Mouse (Mus musculus): Measurements from ENCODE around the gene Fibcd1. TPM values are rescaled to one million over a fixed set of nuclear protein-coding genes. Genes with fewer than 3 reads are reported as not detected.

Gene Fibcd1
- polyA plus RNA-seq, 1 experiment from 2014 or later, result 0.06 TPM

DNA sequence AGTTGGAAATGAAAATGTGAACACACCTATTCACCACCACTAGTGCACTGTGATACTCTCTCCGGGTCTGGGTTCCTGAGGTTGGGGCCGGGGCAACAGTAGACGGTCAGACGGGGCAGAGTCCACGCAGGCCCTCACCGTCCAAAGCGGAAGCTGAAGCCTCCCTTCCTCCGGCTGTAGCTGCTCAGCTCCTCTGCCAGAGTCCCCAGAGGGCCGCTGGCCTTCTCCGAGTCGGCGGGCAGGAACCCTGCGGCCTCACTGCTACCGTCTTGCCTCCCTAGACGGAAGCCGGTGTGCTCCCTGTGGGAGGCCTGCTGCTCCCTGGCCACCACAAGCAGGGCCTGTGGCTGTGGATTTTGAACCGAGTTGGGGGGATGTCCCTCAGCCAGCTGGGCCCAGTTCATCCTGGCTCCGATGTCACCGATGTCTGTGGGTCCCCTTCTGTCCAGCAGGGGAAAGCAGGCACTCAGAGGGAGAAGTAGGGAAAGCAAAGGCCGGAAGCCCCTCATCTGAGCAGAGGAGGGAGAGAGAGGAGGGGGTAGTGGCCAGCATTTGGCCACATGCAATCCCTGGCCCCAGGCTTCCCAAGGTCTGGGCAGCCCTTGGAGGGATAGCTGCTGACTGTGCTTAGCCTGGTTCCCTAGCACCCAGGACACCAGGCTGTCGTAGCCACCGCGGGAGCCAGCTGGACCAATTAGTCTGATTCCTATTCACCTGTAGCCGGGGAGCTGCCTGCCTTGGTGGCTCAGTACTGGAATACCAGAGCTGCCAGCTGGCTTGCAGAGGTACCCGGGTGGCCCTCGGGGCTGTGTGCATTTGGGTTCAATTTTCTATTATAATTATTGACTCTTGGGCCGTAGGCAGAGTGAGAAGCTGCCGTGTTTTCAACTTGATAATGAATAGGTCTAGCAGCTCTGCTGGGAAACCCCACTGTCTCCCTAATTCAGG, 37.1 kb downstream of the Fibcd1 start:
- H3K36me3 ChIP-seq (ENCODE audit: control insufficient read depth, insufficient read depth, low read length), result peaks cover 8% of the 10 kb centered on the region
- no peak overlapping the region for H3K9ac ChIP-seq (ENCODE audit: low read length)
- H3K27me3 ChIP-seq (ENCODE audit: control insufficient read depth, insufficient read depth, low read depth, low read length), result no peaks in the 10 kb centered on the region
- H3K4me2 ChIP-seq (ENCODE audit: low read depth, low read length), result no peak overlapping the region
- 0 out of 2 replicates have a peak, but pooled peaks cover 8% of the 10 kb centered on the region for H3K4me1 ChIP-seq (replicated peaks; ENCODE audit: control insufficient read depth, insufficient read depth, low read length)
- 46% methylated on average over 28 of the region's 28 CpGs for WGBS
- no peak overlapping the region for H3K27ac ChIP-seq (ENCODE audit: low read length)
- no peak for ATAC-seq (ENCODE audit: low read depth)
- H3K9me3 ChIP-seq (ENCODE audit: control insufficient read depth, low read length), result no peaks in the 10 kb centered on the region
- H3K4me3 ChIP-seq (ENCODE audit: low read length), result no peak overlapping the region

DNA sequence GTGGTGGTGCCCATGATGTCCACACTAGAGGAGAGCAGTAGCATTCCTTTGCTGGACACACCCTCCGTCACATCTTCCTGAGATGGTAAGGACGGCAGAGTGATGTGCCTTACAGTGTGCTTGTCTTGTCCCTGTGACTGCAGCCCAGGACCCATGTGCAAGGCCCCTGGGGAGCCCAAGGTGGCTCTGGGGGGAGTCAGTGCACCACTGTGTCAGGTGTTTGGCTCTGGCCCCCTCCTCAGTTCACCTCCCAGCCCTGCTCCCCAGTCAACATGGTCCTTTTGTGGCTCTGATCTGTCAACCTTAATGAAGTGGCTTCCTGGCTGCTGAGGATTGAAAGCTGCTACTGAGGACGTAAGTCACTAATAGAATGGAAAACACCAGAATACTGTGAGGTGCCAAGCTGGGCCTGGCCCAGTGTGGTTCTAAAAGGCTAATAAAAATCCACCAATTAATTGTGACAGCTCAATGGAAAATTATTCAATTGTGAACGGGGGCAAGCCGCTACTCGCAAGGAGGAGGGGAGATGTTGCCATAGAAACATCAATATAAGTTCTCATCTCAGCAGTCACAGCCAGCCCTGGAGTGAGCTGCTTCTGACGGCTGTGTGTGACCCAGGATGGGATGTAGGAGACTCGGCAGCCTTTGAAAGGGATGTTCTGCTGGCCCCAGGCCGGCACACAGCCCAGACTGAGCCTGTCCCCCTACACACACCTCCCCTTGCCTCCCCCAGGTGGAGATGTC, 39.0 kb downstream of the Fibcd1 start:
- Histone ChIP-seq H3K36me3 (ENCODE audit: control insufficient read depth, insufficient read depth, low read length) (peaks cover 25% of the 10 kb centered on the region), H3K9me3 (ENCODE audit: control insufficient read depth, low read length) (no peaks in the 10 kb centered on the region), H3K27me3 (ENCODE audit: control insufficient read depth, insufficient read depth, low read depth, low read length) (no peaks in the 10 kb centered on the region), H3K27ac (ENCODE audit: low read length) (no peak overlapping the region), H3K4me1 (replicated peaks; ENCODE audit: control insufficient read depth, insufficient read depth, low read length) (0 out of 2 replicates have a peak, but pooled peaks cover 13% of the 10 kb centered on the region), H3K4me3 (ENCODE audit: low read length) (no peak overlapping the region), H3K4me2 (ENCODE audit: low read depth, low read length) (no peak overlapping the region), H3K9ac (ENCODE audit: low read length) (no peak overlapping the region)
- no peak for ATAC-seq (ENCODE audit: low read depth)
- WGBS, result 47% methylated on average over 9 of the region's 9 CpGs

DNA sequence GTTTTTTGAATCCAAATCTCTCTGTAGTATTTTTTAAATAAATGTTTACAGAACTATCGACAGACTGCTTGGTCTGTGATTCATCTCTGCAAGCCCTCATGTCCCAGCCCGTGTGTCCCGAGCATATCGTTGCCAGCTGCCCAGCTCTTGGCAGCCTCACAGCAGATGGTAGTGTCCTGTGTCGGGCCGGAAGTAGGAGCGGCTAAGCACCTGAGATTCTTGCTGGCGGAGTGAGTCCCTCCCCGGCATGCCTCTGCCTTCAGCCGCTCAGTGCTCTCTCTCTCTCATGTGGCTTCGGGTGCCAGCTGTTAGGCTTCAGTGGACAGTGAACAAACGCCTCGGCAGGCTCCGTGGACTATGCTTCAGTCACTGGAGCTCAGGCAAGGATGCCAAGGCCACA, 42.3 kb downstream of the Fibcd1 start:
- H3K4me1 ChIP-seq (replicated peaks; ENCODE audit: control insufficient read depth, insufficient read depth, low read length), result 0 out of 2 replicates have a peak, but pooled peaks cover 6% of the 10 kb centered on the region
- ATAC-seq (ENCODE audit: low read depth), result peak; percentile 24; the same call in 1 of the 2 replicates
- 56% methylated on average over 14 of the region's 14 CpGs for WGBS

DNA sequence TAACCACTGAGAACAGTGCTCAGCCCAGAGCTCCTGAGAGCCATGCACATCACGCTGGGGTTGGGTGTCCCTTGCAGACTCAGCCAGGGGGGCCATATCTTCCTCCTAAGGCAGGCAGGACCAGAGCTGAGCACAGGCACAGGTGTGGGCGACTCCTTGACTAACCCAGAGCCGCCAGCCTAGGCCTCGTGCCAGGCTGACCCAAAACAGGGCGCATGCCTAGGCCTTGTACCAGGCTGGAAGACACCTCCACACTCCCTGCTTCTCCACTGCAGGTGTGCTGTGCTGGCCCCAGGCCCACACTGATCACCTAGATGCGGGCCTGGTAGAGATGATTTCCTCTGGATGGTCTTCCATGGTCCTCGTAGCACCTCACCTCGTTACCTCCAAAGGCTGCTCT, 43.0 kb downstream of the Fibcd1 start:
- Histone ChIP-seq H3K4me1 (replicated peaks; ENCODE audit: control insufficient read depth, insufficient read depth, low read length) (0 out of 2 replicates have a peak, but pooled peaks cover 6% of the 10 kb centered on the region), H3K4me2 (ENCODE audit: low read depth, low read length) (no peak overlapping the region), H3K36me3 (ENCODE audit: control insufficient read depth, insufficient read depth, low read length) (peaks cover 59% of the 10 kb centered on the region), H3K9me3 (ENCODE audit: control insufficient read depth, low read length) (no peaks in the 10 kb centered on the region), H3K9ac (ENCODE audit: low read length) (no peak overlapping the region), H3K4me3 (ENCODE audit: low read length) (no peak overlapping the region), H3K27me3 (ENCODE audit: control insufficient read depth, insufficient read depth, low read depth, low read length) (no peaks in the 10 kb centered on the region), H3K27ac (ENCODE audit: low read length) (peak overlapping the region; percentile 24; the same call in 1 of the 2 replicates)
- WGBS, result 82% methylated on average over 8 of the region's 8 CpGs
- ATAC-seq (ENCODE audit: low read depth), result peak; percentile 18; the same call in 1 of the 2 replicates

More for the DNA sequence above, 42.3 kb downstream of the Fibcd1 start:
- Histone ChIP-seq H3K27ac (ENCODE audit: low read length) (0 out of 2 replicates have a peak overlapping the region, but pooled peaks have one; percentile 8), H3K4me2 (ENCODE audit: low read depth, low read length) (no peak overlapping the region), H3K9me3 (ENCODE audit: control insufficient read depth, low read length) (no peaks in the 10 kb centered on the region), H3K4me3 (ENCODE audit: low read length) (no peak overlapping the region), H3K36me3 (ENCODE audit: control insufficient read depth, insufficient read depth, low read length) (peaks cover 53% of the 10 kb centered on the region), H3K9ac (ENCODE audit: low read length) (no peak overlapping the region), H3K27me3 (ENCODE audit: control insufficient read depth, insufficient read depth, low read depth, low read length) (no peaks in the 10 kb centered on the region)

DNA sequence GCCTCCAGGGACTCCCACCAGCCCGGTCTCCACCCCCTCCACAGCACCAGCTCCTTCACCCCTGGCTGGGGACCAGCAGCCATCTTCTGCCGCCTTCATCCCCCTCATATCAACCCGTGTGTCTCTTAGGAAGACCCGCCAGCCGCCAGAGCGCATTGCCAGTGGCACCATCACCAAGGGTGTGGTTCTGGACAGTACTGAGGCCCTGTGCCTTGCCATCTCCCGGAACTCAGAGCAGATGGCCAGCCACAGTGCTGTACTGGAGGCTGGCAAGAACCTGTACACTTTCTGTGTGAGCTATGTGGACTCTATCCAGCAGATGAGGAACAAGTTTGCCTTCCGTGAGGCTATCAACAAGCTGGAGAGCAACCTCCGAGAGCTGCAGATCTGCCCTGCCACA, 44.4 kb downstream of the Fibcd1 start:
- Histone ChIP-seq H3K36me3 (ENCODE audit: control insufficient read depth, insufficient read depth, low read length) (peaks cover 70% of the 10 kb centered on the region), H3K4me2 (ENCODE audit: low read depth, low read length) (no peak overlapping the region), H3K27ac (ENCODE audit: low read length) (no peak overlapping the region), H3K27me3 (ENCODE audit: control insufficient read depth, insufficient read depth, low read depth, low read length) (no peaks in the 10 kb centered on the region), H3K9me3 (ENCODE audit: control insufficient read depth, low read length) (no peaks in the 10 kb centered on the region), H3K4me1 (replicated peaks; ENCODE audit: control insufficient read depth, insufficient read depth, low read length) (0 out of 2 replicates have a peak, but pooled peaks cover 6% of the 10 kb centered on the region), H3K4me3 (ENCODE audit: low read length) (no peak overlapping the region), H3K9ac (ENCODE audit: low read length) (no peak overlapping the region)
- WGBS, result 77% methylated on average over 8 of the region's 9 CpGs
- no peak for ATAC-seq (ENCODE audit: low read depth)

DNA sequence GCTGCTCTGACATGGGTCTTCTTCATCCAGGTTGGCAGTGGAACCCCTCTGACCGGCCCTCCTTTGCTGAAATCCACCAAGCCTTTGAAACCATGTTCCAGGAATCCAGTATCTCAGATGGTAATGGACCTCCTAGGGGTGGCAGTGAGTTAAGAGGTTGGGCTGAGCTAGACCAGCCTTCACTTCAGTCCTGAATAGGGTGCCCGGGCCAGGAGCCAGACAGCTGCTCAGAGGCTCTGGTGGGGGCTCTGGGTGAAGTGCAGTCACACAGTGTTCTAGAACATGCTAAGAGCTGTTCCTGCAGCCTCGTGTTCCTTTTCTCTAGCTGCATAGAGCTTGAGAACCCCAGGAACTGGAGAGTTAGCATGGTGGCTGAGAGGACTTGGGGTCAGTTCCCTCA, 48.9 kb downstream of the Fibcd1 start:
- Histone ChIP-seq H3K9ac (ENCODE audit: low read length) (no peak overlapping the region), H3K9me3 (ENCODE audit: control insufficient read depth, low read length) (no peaks in the 10 kb centered on the region), H3K4me1 (replicated peaks; ENCODE audit: control insufficient read depth, insufficient read depth, low read length) (no peaks in the 10 kb centered on the region), H3K4me2 (ENCODE audit: low read depth, low read length) (no peak overlapping the region), H3K27ac (ENCODE audit: low read length) (no peak overlapping the region), H3K36me3 (ENCODE audit: control insufficient read depth, insufficient read depth, low read length) (peaks cover 64% of the 10 kb centered on the region), H3K4me3 (ENCODE audit: low read length) (no peak overlapping the region), H3K27me3 (ENCODE audit: control insufficient read depth, insufficient read depth, low read depth, low read length) (no peaks in the 10 kb centered on the region)
- 85% methylated on average over 3 of the region's 3 CpGs for WGBS
- no peak for ATAC-seq (ENCODE audit: low read depth)

DNA sequence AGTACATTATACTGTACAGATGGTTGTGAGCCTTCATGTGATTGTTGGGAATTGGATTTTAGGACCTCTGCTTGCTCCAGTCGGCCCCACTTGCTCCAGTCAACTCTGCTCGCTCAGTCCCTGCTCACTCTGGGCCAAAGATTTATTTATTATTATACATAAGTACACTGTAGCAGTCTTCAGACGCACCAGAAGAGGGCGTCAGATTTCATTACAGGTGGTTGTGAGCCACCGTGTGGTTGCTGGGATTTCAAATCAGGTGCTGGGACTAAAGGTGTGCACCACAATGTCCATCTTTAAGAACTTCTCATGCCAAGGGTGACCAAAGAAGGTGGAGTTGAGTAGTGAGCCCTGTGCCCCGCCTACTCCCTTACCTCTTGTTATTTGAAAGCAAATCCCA, 53.2 kb downstream of the Fibcd1 start:
- Histone ChIP-seq H3K4me1 (replicated peaks; ENCODE audit: control insufficient read depth, insufficient read depth, low read length) (no peaks in the 10 kb centered on the region), H3K4me3 (ENCODE audit: low read length) (no peak overlapping the region), H3K36me3 (ENCODE audit: control insufficient read depth, insufficient read depth, low read length) (peaks cover 56% of the 10 kb centered on the region), H3K27ac (ENCODE audit: low read length) (no peak overlapping the region), H3K9ac (ENCODE audit: low read length) (no peak overlapping the region), H3K9me3 (ENCODE audit: control insufficient read depth, low read length) (no peaks in the 10 kb centered on the region), H3K4me2 (ENCODE audit: low read depth, low read length) (no peak overlapping the region), H3K27me3 (ENCODE audit: control insufficient read depth, insufficient read depth, low read depth, low read length) (no peaks in the 10 kb centered on the region)
- WGBS, result 68% methylated on average over 6 of the region's 6 CpGs
- no peak for ATAC-seq (ENCODE audit: low read depth)

DNA sequence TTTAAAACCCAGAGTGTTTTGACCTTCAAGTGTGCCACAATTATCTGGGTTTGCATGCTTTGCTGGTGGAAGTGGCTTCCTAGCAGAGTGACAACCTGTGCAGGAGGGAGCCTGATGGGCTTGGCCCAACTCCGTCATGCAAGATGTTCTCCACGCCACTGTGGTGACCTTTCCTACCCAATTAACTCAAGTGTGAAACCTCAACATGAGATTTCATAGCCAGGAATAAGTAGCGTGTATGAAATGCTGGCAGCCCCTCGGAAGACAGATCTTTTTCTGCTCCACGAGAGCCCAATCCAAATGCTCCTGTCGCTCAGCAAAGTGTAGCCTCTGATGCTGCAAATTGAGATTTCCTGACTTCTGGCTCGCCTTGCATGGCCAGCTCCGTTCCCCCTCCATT, 54.5 kb downstream of the Fibcd1 start:
- no peak overlapping the region for H3K9ac ChIP-seq (ENCODE audit: low read length)
- H3K4me2 ChIP-seq (ENCODE audit: low read depth, low read length), result no peak overlapping the region
- no peaks in the 10 kb centered on the region for H3K9me3 ChIP-seq (ENCODE audit: control insufficient read depth, low read length)
- H3K36me3 ChIP-seq (ENCODE audit: control insufficient read depth, insufficient read depth, low read length), result peaks cover 46% of the 10 kb centered on the region
- WGBS, result 86% methylated on average over 8 of the region's 8 CpGs
- no peaks in the 10 kb centered on the region for H3K27me3 ChIP-seq (ENCODE audit: control insufficient read depth, insufficient read depth, low read depth, low read length)
- ATAC-seq (ENCODE audit: low read depth), result no peak
- no peak overlapping the region for H3K27ac ChIP-seq (ENCODE audit: low read length)
- no peaks in the 10 kb centered on the region for H3K4me1 ChIP-seq (replicated peaks; ENCODE audit: control insufficient read depth, insufficient read depth, low read length)
- no peak overlapping the region for H3K4me3 ChIP-seq (ENCODE audit: low read length)

DNA sequence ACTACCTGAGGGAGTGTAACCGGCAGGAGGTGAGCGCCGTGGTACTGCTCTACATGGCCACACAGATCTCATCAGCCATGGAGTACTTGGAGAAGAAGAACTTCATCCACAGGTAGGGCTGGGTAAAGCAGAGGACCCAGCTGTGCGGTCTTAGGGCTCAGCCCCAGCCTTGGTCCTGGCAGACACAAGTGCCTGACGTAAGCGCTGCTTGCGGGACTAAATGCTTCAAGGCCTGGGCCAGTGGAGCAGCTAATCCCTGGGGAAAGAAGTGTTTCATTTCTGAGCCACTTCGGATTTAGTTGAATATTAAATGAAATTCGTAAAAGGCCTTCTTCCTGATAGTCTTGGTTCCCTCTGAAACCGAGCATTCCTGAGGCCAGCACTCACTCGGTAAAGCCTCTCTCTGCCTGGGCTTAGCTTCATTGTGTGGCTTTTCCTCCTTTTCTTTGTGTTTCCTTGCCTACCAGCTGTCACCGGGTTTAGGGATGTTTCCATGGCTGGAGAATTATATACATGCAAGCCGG, 55.0 kb downstream of the Fibcd1 start:
- Histone ChIP-seq H3K36me3 (ENCODE audit: control insufficient read depth, insufficient read depth, low read length) (peaks cover 47% of the 10 kb centered on the region), H3K27ac (ENCODE audit: low read length) (no peak overlapping the region)
- WGBS, result 85% methylated on average over 13 of the region's 13 CpGs

More for the DNA sequence above, 55.0 kb downstream of the Fibcd1 start:
- no peaks in the 10 kb centered on the region for H3K9me3 ChIP-seq (ENCODE audit: control insufficient read depth, low read length)
- ATAC-seq (ENCODE audit: low read depth), result no peak
- H3K4me1 ChIP-seq (replicated peaks; ENCODE audit: control insufficient read depth, insufficient read depth, low read length), result no peaks in the 10 kb centered on the region
- no peak overlapping the region for H3K4me2 ChIP-seq (ENCODE audit: low read depth, low read length)
- H3K9ac ChIP-seq (ENCODE audit: low read length), result no peak overlapping the region
- no peaks in the 10 kb centered on the region for H3K27me3 ChIP-seq (ENCODE audit: control insufficient read depth, insufficient read depth, low read depth, low read length)
- no peak overlapping the region for H3K4me3 ChIP-seq (ENCODE audit: low read length)

Data from lung, embryonic 16.5 days (tissue).